Mouse (Mus musculus): ENCODE results near the gene G430095P16Rik.

GRCm38 (mm10) chr8:84732545-84732944 lies 9.7 kb downstream of the G430095P16Rik start:
- no peak for TF ChIP-seq CTCF (IDR thresholded peaks at IDR 0.05; ENCODE audit: low read depth, low read length)
- TF ChIP-seq POLR2A (IDR thresholded peaks at IDR 0.05; ENCODE audit: borderline replicate concordance, low read depth, low read length), result no peak

All from bone marrow macrophage, adult 2 months (primary cell).